Mouse (Mus musculus) bone marrow, adult 2 months (tissue): Measurements from ENCODE around the gene Tal1.

Experiments used
- CTCF ChIP-seq: fragments of 200-500 bp; IDR thresholded peaks from 2 replicates; pipeline ENCODE4 v1.5.1; 2011; ENCODE audit warnings: low read length, control low read depth; ENCODE audit not compliant: control insufficient read depth, insufficient read depth
- POLR2A ChIP-seq: fragments of 200-500 bp; IDR thresholded peaks from 2 replicates; pipeline ENCODE4 v1.6.1; 2011; ENCODE audit warnings: low read depth, mild to moderate bottlenecking, control low read depth, low read length, borderline replicate concordance; ENCODE audit not compliant: control insufficient read depth

GRCm38 (mm10) chr4:115045621-115046020 is 10.6 kb upstream of the Tal1 start:
- no peak for TF ChIP-seq CTCF
- TF ChIP-seq POLR2A = no peak
